Mouse (Mus musculus) midbrain, embryonic 11.5 days (tissue): Measurements from ENCODE around the gene Xpo4. TPM values are rescaled to one million over a fixed set of nuclear protein-coding genes. Genes with fewer than 3 reads are reported as not detected.
A peak's percentile ranks its signal among the peaks of the same experiment; 100 is the strongest.

Experiments used
- ATAC-seq: fragments of 200-750 bp; cut with Nextera tagmentation; 2 replicates; pipeline ENCODE4 v1.8.0; 2017; ENCODE audit warnings: moderate TSS enrichment, moderate library complexity; ENCODE audit not compliant: low FRiP score
- DNase-seq: peaks from one replicate; pipeline ENCODE4 v3.0.0; 2015; ENCODE audit warnings: low spot score; ENCODE audit errors: missing footprints
- H3K27ac ChIP-seq: fragments of 300-500 bp; sonication (generic); 2 replicates; pipeline ENCODE4 v1.5.1; 2014; ENCODE audit warnings: low read depth, low read length
- H3K27me3 ChIP-seq: fragments of 300-500 bp; sonication (generic); 2 replicates; pipeline ENCODE4 v1.6.1; 2014; ENCODE audit warnings: mild to moderate bottlenecking, low read length, moderate library complexity, mixed read lengths; ENCODE audit not compliant: control insufficient read depth, insufficient read depth
- H3K36me3 ChIP-seq: fragments of 300-500 bp; sonication (generic); 2 replicates; pipeline ENCODE4 v1.6.1; 2014; ENCODE audit warnings: mild to moderate bottlenecking, low read length, moderate library complexity, mixed read lengths; ENCODE audit not compliant: control insufficient read depth, insufficient read depth
- H3K4me1 ChIP-seq: fragments of 300-500 bp; sonication (generic); 2 replicates; pipeline ENCODE4 v1.6.1; 2014; ENCODE audit warnings: low read length; ENCODE audit not compliant: control insufficient read depth, insufficient read depth
- H3K4me2 ChIP-seq: fragments of 300-500 bp; sonication (generic); 2 replicates; pipeline ENCODE4 v1.6.1; 2014; ENCODE audit warnings: mild to moderate bottlenecking, moderate library complexity
- H3K4me3 ChIP-seq: fragments of 300-500 bp; sonication (generic); 2 replicates; pipeline ENCODE4 v1.5.1; 2014; ENCODE audit warnings: low read depth, low read length
- H3K9ac ChIP-seq: fragments of 300-500 bp; sonication (generic); 2 replicates; pipeline ENCODE4 v1.6.1; 2014; ENCODE audit warnings: low read length
- H3K9me3 ChIP-seq: fragments of 300-500 bp; sonication (generic); 2 replicates; pipeline ENCODE4 v1.6.1; 2016; ENCODE audit warnings: low read length; ENCODE audit not compliant: control insufficient read depth
- WGBS: fragments of 180-500 bp; shearing (Covaris S2); extraction: QIAGEN DNeasy Blood & Tissue Kit; methylation state at CpG from one replicate; pipeline ENCODE4 v1.1.7; 2014; 5-methylcytosine and 5-hydroxymethylcytosine counted together
- polyA plus RNA-seq: library from polyadenylated mRNA; unstranded; fragments of >200 nt; fragmentation: Nextera tagmentation; extraction: Ambion mirVana; gene quantifications from 2 replicates; pipeline ENCODE4 v1.2.1, GENCODE M21; 2014

Xpo4 gene
- polyA plus RNA-seq, 1 experiment from 2014 or later = 32.6 TPM

- H3K9ac ChIP-seq = no peak overlapping the region
- no peak overlapping the region for H3K4me3 ChIP-seq
- ATAC-seq (no peak), DNase-seq (peak; percentile 37)
- WGBS = 91% methylated on average over 13 of the region's 13 CpGs
- H3K27me3 ChIP-seq = peaks cover 2% of the 10 kb centered on the region; the same call in 1 of the 2 replicates
- H3K4me2 ChIP-seq = no peak overlapping the region
- H3K4me1 ChIP-seq = no peaks in the 10 kb centered on the region
- H3K36me3 ChIP-seq = no peaks in the 10 kb centered on the region
- H3K27ac ChIP-seq = no peak overlapping the region
- H3K9me3 ChIP-seq = no peaks in the 10 kb centered on the region; the same call in 1 of the 2 replicates
Observed at GRCm38 (mm10) chr14:57543420-57544039, 121.7 kb downstream of the Xpo4 start.

GRCm38 (mm10) chr14:57542231-57542630 lies 123.0 kb downstream of the Xpo4 start:
- DNase-seq (peak; percentile 84), ATAC-seq (0 out of 2 replicates have a peak, but pooled peaks have one; percentile 42)
- H3K27ac ChIP-seq = no peak overlapping the region
- peak overlapping the region; percentile 34 for H3K4me2 ChIP-seq
- H3K36me3 ChIP-seq = no peaks in the 10 kb centered on the region
- H3K9me3 ChIP-seq = no peaks in the 10 kb centered on the region
- peak overlapping the region; percentile 44 for H3K9ac ChIP-seq
- H3K27me3 ChIP-seq = peaks cover 2% of the 10 kb centered on the region; the same call in 1 of the 2 replicates
- 36% methylated on average over 34 of the region's 34 CpGs for WGBS
- H3K4me1 ChIP-seq = peaks cover 9% of the 10 kb centered on the region
- no peak overlapping the region; the same call in 1 of the 2 replicates for H3K4me3 ChIP-seq

GRCm38 (mm10) chr14:57540683-57541082 lies 124.5 kb downstream of the Xpo4 start:
- no peak for DNase-seq
- H3K27me3 ChIP-seq = peaks cover 5% of the 10 kb centered on the region
- 87% methylated on average over 11 of the region's 11 CpGs for WGBS

GRCm38 (mm10) chr14:57537261-57538015 lies 127.8 kb downstream of the Xpo4 start:
- WGBS = 3% methylated on average over 16 of the region's 16 CpGs
- Histone ChIP-seq H3K4me3 (no peak overlapping the region), H3K27ac (no peak overlapping the region; the same call in 1 of the 2 replicates), H3K9ac (no peak overlapping the region; the same call in 1 of the 2 replicates), H3K4me2 (peak overlapping the region; percentile 29), H3K4me1 (peaks cover 25% of the 10 kb centered on the region), H3K36me3 (no peaks in the 10 kb centered on the region), H3K27me3 (peaks cover 12% of the 10 kb centered on the region), H3K9me3 (no peaks in the 10 kb centered on the region)
- DNase-seq (peak; percentile 92), ATAC-seq (peak; percentile 72)

More at GRCm38 (mm10) chr14:57540683-57541082, 124.5 kb downstream of the Xpo4 start:
- H3K9ac ChIP-seq = no peak overlapping the region
- ATAC-seq = no peak
- no peak overlapping the region for H3K27ac ChIP-seq
- H3K9me3 ChIP-seq = no peaks in the 10 kb centered on the region
- peaks cover 14% of the 10 kb centered on the region for H3K4me1 ChIP-seq
- no peak overlapping the region for H3K4me3 ChIP-seq
- no peak overlapping the region for H3K4me2 ChIP-seq
- no peaks in the 10 kb centered on the region for H3K36me3 ChIP-seq

GRCm38 (mm10) chr14:57536820-57537219 lies 128.4 kb downstream of the Xpo4 start:
- Histone ChIP-seq H3K9me3 (no peaks in the 10 kb centered on the region), H3K4me3 (no peak overlapping the region), H3K27me3 (peaks cover 12% of the 10 kb centered on the region), H3K4me1 (peaks cover 25% of the 10 kb centered on the region), H3K36me3 (no peaks in the 10 kb centered on the region), H3K27ac (no peak overlapping the region), H3K4me2 (no peak overlapping the region), H3K9ac (no peak overlapping the region)
- peak; percentile 90 for DNase-seq
- 32% methylated on average over 9 of the region's 9 CpGs for WGBS
- peak; percentile 5; the same call in 1 of the 2 replicates for ATAC-seq

GRCm38 (mm10) chr14:57535646-57536045 lies 129.6 kb downstream of the Xpo4 start:
- no peaks in the 10 kb centered on the region for H3K36me3 ChIP-seq
- WGBS = 83% methylated on average over 6 of the region's 6 CpGs
- H3K9me3 ChIP-seq = no peaks in the 10 kb centered on the region
- peak; percentile 85 for DNase-seq
- H3K4me3 ChIP-seq = no peak overlapping the region
- no peak overlapping the region for H3K27ac ChIP-seq
- no peak overlapping the region for H3K4me2 ChIP-seq
- no peak overlapping the region for H3K9ac ChIP-seq
- peaks cover 25% of the 10 kb centered on the region for H3K4me1 ChIP-seq
- H3K27me3 ChIP-seq = peaks cover 10% of the 10 kb centered on the region; the same call in 1 of the 2 replicates
- no peak for ATAC-seq

GRCm38 (mm10) chr14:57534961-57535360 lies 130.3 kb downstream of the Xpo4 start:
- H3K9ac ChIP-seq = no peak overlapping the region

GRCm38 (mm10) chr14:57534346-57534745 lies 130.9 kb downstream of the Xpo4 start:
- 2% methylated on average over 5 of the region's 5 CpGs for WGBS
- Histone ChIP-seq H3K27ac (no peak overlapping the region), H3K4me3 (no peak overlapping the region), H3K9ac (no peak overlapping the region), H3K4me2 (no peak overlapping the region), H3K36me3 (no peaks in the 10 kb centered on the region), H3K27me3 (peaks cover 10% of the 10 kb centered on the region; the same call in 1 of the 2 replicates), H3K9me3 (no peaks in the 10 kb centered on the region), H3K4me1 (peaks cover 25% of the 10 kb centered on the region)
- DNase-seq = peak; percentile 81
- ATAC-seq = peak; percentile 30; the same call in 1 of the 2 replicates

More at GRCm38 (mm10) chr14:57534961-57535360, 130.3 kb downstream of the Xpo4 start:
- H3K4me1 ChIP-seq = peaks cover 25% of the 10 kb centered on the region
- no peak overlapping the region for H3K27ac ChIP-seq
- H3K4me2 ChIP-seq = no peak overlapping the region
- ATAC-seq (no peak), DNase-seq (peak; percentile 89)
- 9% methylated on average over 8 of the region's 8 CpGs for WGBS
- no peaks in the 10 kb centered on the region for H3K9me3 ChIP-seq
- H3K27me3 ChIP-seq = peaks cover 10% of the 10 kb centered on the region; the same call in 1 of the 2 replicates
- H3K36me3 ChIP-seq = no peaks in the 10 kb centered on the region
- no peak overlapping the region for H3K4me3 ChIP-seq

GRCm38 (mm10) chr14:57533841-57534240 lies 131.4 kb downstream of the Xpo4 start:
- H3K4me1 ChIP-seq = peaks cover 25% of the 10 kb centered on the region
- 11% methylated on average over 11 of the region's 11 CpGs for WGBS
- no peaks in the 10 kb centered on the region for H3K9me3 ChIP-seq
- H3K27me3 ChIP-seq = peaks cover 10% of the 10 kb centered on the region; the same call in 1 of the 2 replicates
- DNase-seq = peak; percentile 89
- no peaks in the 10 kb centered on the region for H3K36me3 ChIP-seq
- no peak overlapping the region for H3K4me3 ChIP-seq
- H3K4me2 ChIP-seq = no peak overlapping the region
- no peak overlapping the region for H3K27ac ChIP-seq
- ATAC-seq = no peak
- no peak overlapping the region for H3K9ac ChIP-seq
